Mouse (Mus musculus): ENCODE measurements around the gene Nlrc5.
"Not testable (repeated sequence)": the region's sequence is repeated elsewhere in the genome, so short reads cannot be mapped to it uniquely, and the experiment has no call there.

Gene Nlrc5

DNA sequence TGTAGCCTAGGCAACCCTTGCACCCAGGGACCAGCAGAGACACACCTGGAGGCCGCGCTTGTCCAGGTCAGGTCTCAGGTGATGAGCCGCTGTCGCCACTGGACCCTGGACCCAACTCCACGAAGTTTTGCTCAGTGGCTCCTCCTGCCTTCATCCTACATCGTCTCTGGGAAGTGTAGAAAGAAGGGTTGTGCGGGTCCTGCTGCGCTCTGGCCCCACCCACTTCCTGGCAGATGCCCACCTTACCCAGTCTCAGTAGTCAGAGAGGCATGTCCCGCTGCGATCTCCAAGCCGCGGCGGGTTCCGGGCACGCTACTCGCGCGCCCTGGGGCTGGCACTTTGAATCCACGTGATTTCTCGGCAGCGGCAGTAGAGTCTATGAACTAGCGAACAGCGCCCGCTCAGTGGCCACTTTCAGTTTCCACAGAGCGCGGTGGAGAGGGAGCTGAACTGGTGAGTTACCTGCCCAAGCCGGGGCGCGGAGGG lies at the start of gene Nlrc5:
Nlrc5 (plus strand) TSS at position 376 of the 486 bp plus-strand sequence.
- no peak for DNase-seq (ENCODE audit: low spot score)

DNA sequence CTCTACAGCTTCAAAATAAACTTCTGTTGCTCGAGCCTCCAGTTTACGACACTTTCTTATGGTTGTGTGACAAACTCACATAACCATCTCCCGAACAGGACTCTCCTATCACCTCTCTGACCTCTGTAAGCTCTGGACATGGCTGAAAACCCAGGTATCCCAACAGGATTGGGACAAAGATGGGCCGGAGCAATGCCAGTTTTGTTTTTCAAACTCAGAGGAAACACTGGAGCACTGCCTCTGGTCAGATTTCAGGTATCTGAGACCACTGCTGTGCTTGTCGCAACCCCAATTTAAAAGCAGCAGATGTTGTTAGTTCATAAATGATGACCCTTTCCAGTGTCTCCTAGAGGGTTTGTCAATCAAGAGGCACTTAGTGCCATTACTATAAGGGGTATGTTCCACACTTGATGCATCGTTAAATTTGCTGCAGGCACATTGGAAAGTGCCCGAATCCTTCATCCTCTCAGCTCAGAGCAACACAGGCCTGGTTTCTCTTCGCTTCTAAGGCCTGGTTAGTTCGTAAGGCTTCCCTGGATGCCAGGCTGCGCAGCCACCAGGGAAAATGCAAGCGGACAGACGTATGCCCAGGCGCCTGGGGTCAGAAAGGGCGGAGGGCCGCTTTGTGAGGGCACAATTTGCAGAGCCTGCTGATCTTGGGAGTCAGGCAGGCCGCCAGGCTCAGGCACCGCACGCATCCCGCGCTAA lies 48.5 kb upstream of the Nlrc5 start:
- DNase-seq (ENCODE audit: low spot score), result no peak

GRCm38 (mm10) chr8:94386214-94387026 lies 47.7 kb upstream of the Nlrc5 start, which contains the start of gene Herpud1:
Gene Herpud1 (plus strand): TSS chr8:94386438.
- DNase-seq (ENCODE audit: low spot score), result peak; percentile 95

DNA sequence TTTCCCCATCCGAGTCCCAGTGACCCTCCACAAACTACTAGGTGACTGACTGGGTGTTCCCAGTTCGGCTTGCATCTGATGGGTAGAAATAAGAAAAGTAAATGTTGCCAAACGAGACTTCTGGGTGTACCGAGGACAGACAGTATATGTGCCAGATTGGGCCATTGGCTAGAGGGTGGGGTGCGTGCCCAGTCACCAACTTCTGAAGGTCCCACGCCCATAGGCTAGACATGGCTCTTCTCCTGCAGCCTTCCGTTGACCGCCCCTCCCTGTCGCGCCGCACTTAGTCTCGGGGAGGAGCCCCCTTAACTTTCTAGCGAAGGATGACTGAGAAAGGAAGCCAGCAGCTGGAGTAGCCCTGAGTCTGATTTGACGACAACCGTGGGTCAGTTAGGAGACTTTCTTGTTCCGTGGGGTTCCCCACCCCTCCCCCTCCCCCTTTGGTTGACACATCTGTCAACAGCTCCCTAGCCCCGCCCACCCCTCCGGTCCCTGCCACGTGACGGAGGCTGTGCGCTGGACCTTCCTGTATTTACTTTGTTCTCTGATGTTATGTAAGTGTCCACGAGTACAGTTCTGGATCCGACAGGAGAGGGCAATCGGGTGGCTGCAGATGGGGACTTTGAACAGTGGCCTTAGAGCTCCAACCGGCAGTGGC lies 47.0 kb upstream of the Nlrc5 start:
- DNase-seq (ENCODE audit: low spot score), result peak; percentile 76

DNA sequence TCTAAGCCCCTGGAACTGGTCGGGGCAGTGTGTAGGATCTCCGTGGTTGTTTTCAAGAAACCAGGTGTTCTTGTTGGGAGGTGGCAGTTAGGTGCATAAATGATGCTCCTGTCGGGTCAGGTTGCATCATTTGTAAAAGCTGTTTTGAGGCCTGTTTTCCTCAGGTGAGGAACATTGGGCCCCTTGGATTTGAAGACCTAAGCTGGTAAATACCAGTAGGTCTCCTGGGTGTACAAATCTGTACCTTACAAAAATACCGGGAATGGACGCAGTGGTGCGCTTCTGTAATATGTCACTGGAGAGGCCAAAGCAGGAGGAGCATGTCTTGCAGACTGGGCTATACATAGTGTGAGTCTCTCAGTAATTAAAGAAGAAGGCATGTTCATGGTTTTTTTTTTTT lies 46.4 kb upstream of the Nlrc5 start:
- no peak for DNase-seq (ENCODE audit: low spot score)

DNA sequence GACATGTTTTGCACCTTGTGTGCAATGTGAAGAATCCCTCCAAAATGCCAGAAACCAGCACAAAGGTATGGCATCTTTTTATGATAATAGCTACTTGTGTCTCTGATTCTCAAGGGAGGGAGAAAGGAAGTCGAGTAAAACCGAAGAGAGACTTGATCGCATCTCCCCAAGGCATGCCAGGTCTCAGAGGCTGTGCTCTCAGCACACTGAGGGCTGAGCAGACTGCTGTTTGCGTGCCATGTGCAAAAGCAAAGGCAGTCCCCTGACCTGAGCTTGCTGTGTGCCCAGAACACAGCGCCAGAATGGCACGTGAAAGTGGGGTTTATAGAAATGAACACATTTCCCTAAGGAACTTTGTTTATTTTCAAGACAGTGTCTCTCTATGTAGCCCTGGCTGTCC lies 44.6 kb upstream of the Nlrc5 start:
- DNase-seq (ENCODE audit: low spot score), result no peak

GRCm38 (mm10) chr8:94390429-94390828 lies 43.7 kb upstream of the Nlrc5 start:
- DNase-seq (ENCODE audit: low spot score), result no peak

DNA sequence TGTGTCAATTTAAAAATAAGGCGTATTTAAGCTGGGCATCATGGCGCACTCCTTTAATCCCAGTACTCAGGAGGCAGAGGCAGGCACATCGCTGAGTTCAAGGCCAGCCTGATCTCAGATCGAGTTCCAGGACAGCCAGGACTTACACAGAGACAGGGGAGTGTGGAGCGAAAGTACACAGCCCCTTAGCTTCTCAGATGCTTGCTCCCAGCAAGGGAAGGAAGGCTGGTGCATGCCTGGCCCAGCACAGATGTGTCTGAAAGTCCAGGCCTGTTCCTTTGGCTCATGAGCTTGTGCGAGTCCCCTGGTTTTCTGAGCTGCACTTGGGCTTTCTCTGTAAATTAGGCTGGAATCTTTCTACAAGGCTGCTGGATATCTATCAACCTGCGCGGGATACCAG lies 43.2 kb upstream of the Nlrc5 start:
- DNase-seq (ENCODE audit: low spot score), result no peak

DNA sequence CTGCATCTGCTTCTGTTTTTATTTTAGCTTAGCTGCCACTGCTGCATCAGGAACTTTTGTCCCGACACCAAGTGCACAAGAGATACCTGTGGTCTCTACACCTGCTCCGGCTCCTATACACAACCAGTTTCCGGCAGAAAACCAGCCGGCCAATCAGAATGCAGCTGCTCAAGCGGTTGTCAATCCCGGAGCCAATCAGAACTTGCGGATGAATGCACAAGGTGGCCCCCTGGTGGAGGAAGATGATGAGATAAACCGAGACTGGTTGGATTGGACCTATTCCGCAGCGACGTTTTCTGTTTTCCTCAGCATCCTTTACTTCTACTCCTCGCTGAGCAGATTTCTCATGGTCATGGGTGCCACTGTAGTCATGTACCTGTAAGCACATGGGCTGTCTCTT lies 42.0 kb upstream of the Nlrc5 start:
- no peak for DNase-seq (ENCODE audit: low spot score)

DNA sequence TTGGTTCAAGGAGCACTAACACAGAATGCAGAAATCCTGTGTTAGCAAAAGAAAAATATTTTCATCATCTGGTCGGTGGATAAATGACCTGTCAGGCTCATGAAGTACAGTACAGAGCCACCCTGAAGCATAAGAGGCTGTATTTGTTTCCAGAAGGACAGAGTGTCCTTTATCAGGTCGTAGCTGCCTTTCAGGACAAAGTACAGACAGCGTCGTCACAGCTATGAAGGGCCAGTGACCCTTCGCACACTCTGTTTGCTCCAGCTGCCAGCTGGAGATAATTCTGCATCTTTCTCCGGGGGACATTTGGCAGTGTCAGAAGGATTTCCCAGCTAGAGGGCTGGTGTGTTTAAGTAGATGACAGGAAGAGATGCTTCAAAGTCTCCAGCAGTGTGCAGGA lies 41.5 kb upstream of the Nlrc5 start:
- no peak for DNase-seq (ENCODE audit: low spot score)

- no peak for DNase-seq (ENCODE audit: low spot score)
Observed at GRCm38 (mm10) chr8:94395851-94396540, 38.2 kb upstream of the Nlrc5 start.

DNA sequence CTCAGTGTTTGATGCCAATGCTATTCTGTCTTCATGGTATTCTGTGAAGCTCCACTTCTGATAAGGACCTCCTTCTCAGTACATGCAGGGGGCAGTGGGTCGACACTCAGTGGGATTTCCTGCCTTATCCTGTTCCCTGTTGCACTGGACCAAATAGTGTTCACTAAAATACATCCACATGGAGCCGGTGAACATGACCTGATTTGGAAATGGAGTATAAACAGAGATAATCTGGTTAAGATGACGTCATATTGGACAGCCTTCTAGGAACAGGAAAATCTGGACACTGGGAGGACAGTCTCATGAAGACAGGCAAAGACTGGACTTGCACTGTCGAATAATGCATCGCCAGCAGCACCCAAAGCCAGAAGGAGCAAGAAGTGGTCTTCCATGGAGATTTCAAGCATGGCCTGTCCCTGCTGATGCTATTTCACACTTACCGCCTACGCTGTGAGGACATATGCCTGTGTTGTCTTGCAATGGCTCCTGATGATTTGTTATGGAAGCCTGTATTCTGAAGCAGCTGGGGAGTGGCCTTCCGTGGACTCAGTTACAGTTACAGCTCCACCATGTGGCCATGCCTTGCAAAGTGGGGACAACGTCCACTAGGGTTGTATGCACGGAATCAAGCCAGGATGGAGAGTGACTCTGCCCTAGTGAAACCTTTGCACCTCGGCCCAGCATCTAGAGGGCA lies 37.0 kb upstream of the Nlrc5 start:
- no peak for DNase-seq (ENCODE audit: low spot score)

DNA sequence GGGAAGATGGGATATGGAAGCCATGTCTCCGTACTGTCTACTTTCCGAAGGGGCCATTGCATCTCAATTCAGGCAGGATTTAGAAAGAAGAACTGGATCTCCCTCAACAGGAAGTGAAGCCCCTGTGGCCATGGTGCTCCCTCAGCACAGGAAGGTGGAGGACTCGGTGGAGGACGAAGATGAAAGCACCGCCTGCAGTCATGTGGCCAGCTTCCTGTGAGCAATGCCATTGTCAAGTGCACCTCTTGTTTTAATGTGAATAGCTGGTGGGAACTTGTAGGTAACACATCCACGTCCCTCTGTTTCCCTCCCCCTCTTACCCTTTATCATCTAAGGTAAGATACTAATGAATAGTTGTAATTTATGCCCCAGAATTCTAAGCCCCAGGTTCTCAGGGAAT lies 35.6 kb upstream of the Nlrc5 start:
- no peak for DNase-seq (ENCODE audit: low spot score)

DNA sequence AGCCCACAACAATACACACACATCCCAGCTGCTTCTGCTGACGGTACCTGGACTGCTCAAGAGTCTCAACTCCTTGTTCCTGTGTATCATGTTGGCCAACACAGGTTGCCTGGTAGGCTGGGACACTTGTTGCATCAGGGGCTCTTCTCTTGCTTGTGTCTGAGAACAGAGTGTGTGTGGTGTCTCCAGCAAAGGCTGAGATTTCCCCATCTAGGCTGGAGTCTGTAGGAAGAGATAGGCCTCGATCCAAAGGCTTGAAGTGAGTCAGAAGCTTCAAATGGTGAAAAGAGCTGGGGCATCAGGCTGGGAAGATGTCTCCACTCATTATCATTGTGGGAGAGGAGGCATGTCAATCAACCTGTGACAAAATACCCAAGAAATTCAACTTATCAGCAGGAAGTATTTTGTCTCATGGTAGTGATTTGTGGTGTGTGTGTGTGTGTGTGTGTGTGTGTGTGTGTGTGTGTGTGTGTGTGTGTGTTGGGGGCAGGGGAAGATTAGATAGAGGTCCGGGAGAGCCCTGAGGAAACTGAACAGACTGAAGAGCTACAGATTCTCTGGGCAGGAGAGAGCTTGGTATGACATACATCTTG lies 34.7 kb upstream of the Nlrc5 start:
- no peak for DNase-seq (ENCODE audit: low spot score)

DNA sequence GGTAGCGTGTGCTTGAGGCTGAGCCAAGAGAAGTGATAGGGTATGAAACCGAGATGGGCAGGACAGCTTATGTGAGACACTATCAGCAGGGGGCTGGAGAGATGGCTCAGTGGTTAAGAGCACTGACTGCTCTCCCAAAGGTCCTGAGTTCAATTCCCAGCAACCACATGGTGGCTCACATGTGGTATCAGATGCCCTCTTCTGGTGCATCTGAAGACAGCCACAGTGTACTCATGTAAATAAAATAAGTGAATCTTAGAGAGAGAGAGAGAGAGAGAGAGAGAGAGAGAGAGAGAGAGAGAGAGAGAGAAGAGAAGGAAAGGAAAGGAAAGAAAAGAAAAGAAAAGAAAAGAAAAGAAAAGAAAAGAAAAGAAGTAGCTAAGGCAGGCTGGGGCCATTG lies 34.2 kb upstream of the Nlrc5 start:
- DNase-seq (ENCODE audit: low spot score), result not testable (repeated sequence)

DNA sequence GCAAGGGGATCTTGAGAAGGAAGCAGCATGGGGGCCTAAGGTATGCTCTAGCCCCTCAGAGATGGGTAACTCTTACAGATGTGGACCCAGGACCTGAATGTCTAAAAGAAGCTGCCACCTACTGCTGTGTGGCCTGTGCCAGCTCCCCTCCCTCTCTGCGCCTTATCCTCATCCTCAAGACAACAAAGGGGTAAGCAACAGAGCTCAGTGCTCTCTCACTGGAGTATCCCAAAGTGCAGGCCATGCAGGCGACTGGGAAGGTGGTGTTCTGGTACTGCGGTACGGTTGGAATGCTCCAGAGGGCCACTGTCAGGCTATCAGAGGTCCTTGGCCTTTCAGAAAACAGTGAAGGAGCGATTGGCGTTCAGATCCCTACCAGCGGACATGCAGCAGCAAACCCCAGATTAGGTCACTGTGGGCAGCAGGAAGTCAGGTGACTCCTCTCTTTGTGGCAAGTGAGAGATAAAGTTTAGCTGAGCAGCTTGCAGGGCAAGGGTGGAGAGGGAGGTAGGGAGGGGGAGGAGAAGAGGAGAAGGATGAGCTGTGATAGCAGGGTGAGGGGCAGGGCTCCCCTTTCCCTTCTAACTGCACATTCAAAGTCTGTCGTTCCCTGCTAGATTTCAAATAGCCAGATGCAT lies 25.6 kb upstream of the Nlrc5 start:
- no peak for DNase-seq (ENCODE audit: low spot score)

- no peak for DNase-seq (ENCODE audit: low spot score)
Observed at GRCm38 (mm10) chr8:94409523-94409922, 24.6 kb upstream of the Nlrc5 start.

DNA sequence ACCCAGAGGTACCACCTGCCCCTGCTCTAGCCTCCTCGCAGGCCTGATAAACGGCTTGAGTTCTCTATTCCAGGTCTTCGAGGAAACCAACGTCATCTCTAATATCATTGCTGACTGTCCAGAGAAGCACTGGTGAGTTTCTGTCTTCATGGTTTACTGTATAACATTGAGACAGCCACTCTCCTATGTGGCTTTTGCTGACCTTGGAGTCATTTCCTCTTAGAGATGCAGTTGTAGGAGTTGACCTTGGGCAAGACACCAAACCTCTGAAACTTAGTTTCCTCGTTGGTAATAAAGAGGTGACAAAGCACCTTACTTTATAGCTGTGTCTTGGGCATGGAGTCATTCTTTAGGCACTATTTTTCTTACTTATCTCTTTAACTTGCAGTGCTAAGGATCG lies 21.6 kb upstream of the Nlrc5 start:
- no peak for DNase-seq (ENCODE audit: low spot score)

GRCm38 (mm10) chr8:94413509-94413908 lies 20.6 kb upstream of the Nlrc5 start:
- DNase-seq (ENCODE audit: low spot score), result no peak

DNA sequence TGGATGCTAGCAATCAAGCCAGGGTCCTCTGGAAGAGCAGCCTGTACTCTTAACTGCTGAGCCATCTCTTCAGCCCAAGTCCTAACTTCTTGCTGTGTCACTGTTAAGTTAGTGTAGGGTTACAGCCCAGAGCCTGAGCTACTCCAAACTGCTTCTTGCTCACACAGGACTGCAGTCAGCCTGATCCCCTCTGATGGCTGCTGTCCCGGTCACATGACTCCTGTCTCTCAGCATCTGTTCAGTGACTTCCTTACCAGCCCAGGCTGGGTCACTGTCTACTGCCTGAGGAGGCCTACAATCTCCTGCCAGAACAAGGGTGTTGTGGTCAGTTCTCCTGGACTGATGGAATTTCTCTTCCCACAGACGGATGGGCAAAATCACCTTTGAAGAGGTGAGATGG lies 18.9 kb upstream of the Nlrc5 start:
- no peak for DNase-seq (ENCODE audit: low spot score)

GRCm38 (mm10) chr8:94418017-94418416 lies 16.1 kb upstream of the Nlrc5 start:
- DNase-seq (ENCODE audit: low spot score), result no peak
